Mouse (Mus musculus): ENCODE results near the gene Prkag3.

Gene Prkag3

GRCm38 (mm10) chr1:74754175-74754785, 5.3 kb upstream of the Prkag3 start:
- DNase-seq, result no peak

- DNase-seq, result no peak
These were observed 4.4 kb upstream of the Prkag3 start for GRCm38 (mm10) chr1:74753266-74753974.

- no peak for DNase-seq
These were observed 3.8 kb upstream of the Prkag3 start for GRCm38 (mm10) chr1:74752833-74753232.

- no peak for DNase-seq
These were observed 3.1 kb upstream of the Prkag3 start for GRCm38 (mm10) chr1:74752150-74752549.

- DNase-seq, result peak; percentile 14
These were observed 1.7 kb upstream of the Prkag3 start for GRCm38 (mm10) chr1:74750683-74751082.

GRCm38 (mm10) chr1:74749301-74749700, 280 bp upstream of the Prkag3 start:
- DNase-seq, result peak; percentile 77

- DNase-seq, result peak; percentile 32
These were observed 1.7 kb downstream of the Prkag3 start for GRCm38 (mm10) chr1:74747335-74747734.

GRCm38 (mm10) chr1:74740846-74741245, 8.2 kb downstream of the Prkag3 start:
- DNase-seq, result no peak

- DNase-seq, result no peak
These were observed 11.5 kb downstream of the Prkag3 start for GRCm38 (mm10) chr1:74737500-74737899.

- DNase-seq, result no peak
These were observed 12.0 kb downstream of the Prkag3 start for GRCm38 (mm10) chr1:74736977-74737376.

- DNase-seq, result no peak
These were observed 20.6 kb downstream of the Prkag3 start for GRCm38 (mm10) chr1:74728446-74728845.

- no peak for DNase-seq
These were observed 22.3 kb downstream of the Prkag3 start for GRCm38 (mm10) chr1:74726674-74727073.

- DNase-seq, result no peak
These were observed 22.9 kb downstream of the Prkag3 start for GRCm38 (mm10) chr1:74726114-74726513.

GRCm38 (mm10) chr1:74723748-74724147, 25.3 kb downstream of the Prkag3 start:
- peak; percentile 21 for DNase-seq

GRCm38 (mm10) chr1:74721657-74722056, 27.4 kb downstream of the Prkag3 start:
- DNase-seq, result no peak

- DNase-seq, result no peak
These were observed 29.7 kb downstream of the Prkag3 start for GRCm38 (mm10) chr1:74719281-74719680.

GRCm38 (mm10) chr1:74718113-74718512, 30.9 kb downstream of the Prkag3 start:
- no peak for DNase-seq

GRCm38 (mm10) chr1:74715886-74716285, 33.1 kb downstream of the Prkag3 start:
- no peak for DNase-seq

- no peak for DNase-seq
These were observed 33.6 kb downstream of the Prkag3 start for GRCm38 (mm10) chr1:74715468-74715867.

- no peak for DNase-seq
These were observed 34.1 kb downstream of the Prkag3 start for GRCm38 (mm10) chr1:74714967-74715366.

- DNase-seq, result no peak
These were observed 34.9 kb downstream of the Prkag3 start for GRCm38 (mm10) chr1:74713859-74714730.

- DNase-seq, result peak; percentile 78
These were observed 35.7 kb downstream of the Prkag3 start, which contains the start of gene Cyp27a1 for GRCm38 (mm10) chr1:74713099-74713858. Gene Cyp27a1, plus strand, starts transcription at chr1:74713574.
